Mouse (Mus musculus) granulocyte monocyte progenitor cell, adult 5-6 weeks (primary cell): Measurements from ENCODE around the gene Clec2i. TPM values are rescaled to one million over a fixed set of nuclear protein-coding genes. Genes with fewer than 3 reads are reported as not detected.

Experiments
- ATAC-seq: replicated peaks from 2 replicates; pipeline ENCODE4 v1.8.0; 2016; ENCODE audit warnings: mild to moderate bottlenecking, moderate TSS enrichment, inconsistent platforms; ENCODE audit not compliant: poor library complexity, severe bottlenecking
- total RNA-seq, 2 experiments: library from RNA; stranded (forward) in 1 of 2; stranded (reverse) in 1 of 2; fragments of 200-712, 200-1000 nt in 1 of 2; fragments of >200 nt in 1 of 2; fragmentation: Nextera tagmentation in 1 of 2; gene quantifications; 2 replicates each; pipeline ENCODE4 v1.2.3; 2014 to 2017

Gene Clec2i
- total RNA-seq, 2 experiments from 2014 or later: 4.2 to 9.5 TPM

DNA sequence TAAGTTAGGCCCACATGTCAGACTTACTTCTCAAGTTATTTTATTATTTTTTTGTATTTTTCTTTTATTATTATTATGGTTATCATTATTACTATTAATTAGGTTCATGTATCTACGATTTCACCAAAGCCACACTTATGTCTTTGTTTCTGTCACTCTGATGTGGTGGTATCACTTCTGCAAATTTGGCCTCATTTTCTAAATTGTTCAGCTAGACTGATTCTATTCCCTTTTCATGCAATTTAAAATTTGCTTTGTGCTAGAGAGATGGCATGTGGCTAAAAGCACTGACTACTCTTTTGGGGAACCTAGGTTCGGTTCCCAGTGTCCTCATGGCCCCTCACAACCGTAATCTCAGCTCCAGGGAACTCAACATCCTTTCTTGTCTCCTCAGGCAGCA is 58.2 kb downstream of the Clec2i start:
- peak; percentile 55 for ATAC-seq

Other genes starting within 250 kb of the Clec2i start
- gene Clec2h, start 225.2 kb upstream of the Clec2i start, total RNA-seq (2014; fragmentation: Nextera tagmentation): not detected in 2 replicates
- gene Clec2h, start 225.2 kb upstream of the Clec2i start, total RNA-seq (2017): not detected in 2 replicates
- not detected in 2 replicates for gene Klrb1, start 164.5 kb upstream of the Clec2i start, total RNA-seq (2014; fragmentation: Nextera tagmentation)
- not detected in 2 replicates for gene Klrb1, start 164.5 kb upstream of the Clec2i start, total RNA-seq (2017)
- gene Klrb1c, start 98.4 kb upstream of the Clec2i start, total RNA-seq (2014; fragmentation: Nextera tagmentation): not detected in 2 replicates
- 0.34 and 1.0 TPM in 2 replicates for gene Klrb1c, start 98.4 kb upstream of the Clec2i start, total RNA-seq (2017)
- gene Gm44511, start 61.3 kb upstream of the Clec2i start, total RNA-seq (2014; fragmentation: Nextera tagmentation): not detected in 2 replicates
- gene Gm44511, start 61.3 kb upstream of the Clec2i start, total RNA-seq (2017): not detected in 2 replicates
- gene Klrb1b, start 61.3 kb upstream of the Clec2i start, total RNA-seq (2014; fragmentation: Nextera tagmentation): not detected in 2 replicates
- 0.09 TPM in 1 of 2 replicates, not detected in the other for gene Klrb1b, start 61.3 kb upstream of the Clec2i start, total RNA-seq (2017)
- gene BC035044, start 3.5 kb downstream of the Clec2i start, total RNA-seq (2014; fragmentation: Nextera tagmentation): 231 and 260 TPM in 2 replicates
- gene BC035044, start 3.5 kb downstream of the Clec2i start, total RNA-seq (2017): 296 and 376 TPM in 2 replicates
- not detected in 2 replicates for gene Clec2g, start 46.8 kb downstream of the Clec2i start, total RNA-seq (2014; fragmentation: Nextera tagmentation)
- gene Clec2g, start 46.8 kb downstream of the Clec2i start, total RNA-seq (2017): not detected in 2 replicates
- 35.0 and 39.6 TPM in 2 replicates for gene Klrb1f, start 158.3 kb downstream of the Clec2i start, total RNA-seq (2014; fragmentation: Nextera tagmentation)
- gene Klrb1f, start 158.3 kb downstream of the Clec2i start, total RNA-seq (2017): 27.7 and 43.2 TPM in 2 replicates
- gene Clec2e, start 213.3 kb downstream of the Clec2i start, total RNA-seq (2014; fragmentation: Nextera tagmentation): not detected in 2 replicates
- gene Clec2e, start 213.3 kb downstream of the Clec2i start, total RNA-seq (2017): not detected in 2 replicates